Mouse (Mus musculus) midbrain, embryonic 12.5 days (tissue): ENCODE data around the gene Ankrd35. TPM values are rescaled to one million over a fixed set of nuclear protein-coding genes. Genes with fewer than 3 reads are reported as not detected.

Source experiments
- ATAC-seq: fragments of 200-750 bp; cut with Nextera tagmentation; 2 replicates; pipeline ENCODE4 v1.8.0; 2017; ENCODE audit warnings: low read depth, moderate TSS enrichment, moderate library complexity; ENCODE audit not compliant: low FRiP score
- H3K27ac ChIP-seq: fragments of 300-500 bp; sonication (generic); replicated peaks from 2 replicates; pipeline ENCODE4 v1.5.1; 2016; ENCODE audit warnings: mild to moderate bottlenecking
- H3K27me3 ChIP-seq: fragments of 300-500 bp; sonication (generic); 2 replicates; pipeline ENCODE4 v1.6.1; 2016; ENCODE audit warnings: mild to moderate bottlenecking
- H3K36me3 ChIP-seq: fragments of 300-500 bp; sonication (generic); 2 replicates; pipeline ENCODE4 v1.6.1; 2016
- H3K4me1 ChIP-seq: fragments of 300-500 bp; sonication (generic); 2 replicates; pipeline ENCODE4 v1.6.1; 2016
- H3K4me2 ChIP-seq: fragments of 300-500 bp; sonication (generic); replicated peaks from 2 replicates; pipeline ENCODE4 v1.6.1; 2016; ENCODE audit warnings: mild to moderate bottlenecking, moderate library complexity
- H3K4me3 ChIP-seq: fragments of 300-500 bp; sonication (generic); 2 replicates; pipeline ENCODE4 v1.5.1; 2016; ENCODE audit warnings: mild to moderate bottlenecking
- H3K9ac ChIP-seq: fragments of 300-500 bp; sonication (generic); replicated peaks from 2 replicates; pipeline ENCODE4 v1.6.1; 2016; ENCODE audit warnings: mild to moderate bottlenecking, moderate library complexity
- H3K9me3 ChIP-seq: fragments of 300-500 bp; sonication (generic); 2 replicates; pipeline ENCODE4 v1.6.1; 2016; ENCODE audit warnings: mild to moderate bottlenecking
- WGBS: fragments of 180-500 bp; shearing (Covaris S2); methylation state at CpG from one replicate; pipeline ENCODE4 v1.1.7; 2016; 5-methylcytosine and 5-hydroxymethylcytosine counted together
- polyA plus RNA-seq: library from polyadenylated mRNA; unstranded; fragments of >200 nt; fragmentation: Nextera tagmentation; extraction: Ambion mirVana; gene quantifications from 2 replicates; pipeline ENCODE4 v1.2.1, GENCODE M21; 2016

Gene Ankrd35
- polyA plus RNA-seq, 1 experiment from 2014 or later, result 0.40 TPM

- Histone ChIP-seq H3K36me3 (peaks cover 14% of the 10 kb centered on the region), H3K27ac (peak within 1 kb of the TSS; percentile 95), H3K4me1 (peaks cover 19% of the 10 kb centered on the region), H3K9ac (peak within 1 kb of the TSS; percentile 86), H3K27me3 (no peaks in the 10 kb centered on the region), H3K9me3 (no peaks in the 10 kb centered on the region), H3K4me2 (peak within 1 kb of the TSS; percentile 71), H3K4me3 (peak within 1 kb of the TSS; percentile 70)
- ATAC-seq, result peak; percentile 77
- under 1% methylated on average over 34 of the region's 35 CpGs for WGBS
Observed at GRCm38 (mm10) chr3:96696198-96696765, 26.4 kb downstream of the Ankrd35 start, which contains the start of gene Pias3. Pias3 (plus strand) TSS chr3:96696384.

GRCm38 (mm10) chr3:96696766-96697732 lies 27.1 kb downstream of the Ankrd35 start:
- H3K36me3 ChIP-seq, result peaks cover 22% of the 10 kb centered on the region
- H3K9me3 ChIP-seq, result no peaks in the 10 kb centered on the region
- peak overlapping the region; percentile 70 for H3K4me3 ChIP-seq
- peak overlapping the region; percentile 95 for H3K27ac ChIP-seq
- no peaks in the 10 kb centered on the region for H3K27me3 ChIP-seq
- peak overlapping the region; percentile 86 for H3K9ac ChIP-seq
- peaks cover 19% of the 10 kb centered on the region for H3K4me1 ChIP-seq
- ATAC-seq, result peak; percentile 91
- WGBS, result under 1% methylated on average over 74 of the region's 85 CpGs
- peak overlapping the region; percentile 71 for H3K4me2 ChIP-seq

GRCm38 (mm10) chr3:96698993-96699690 lies 29.2 kb downstream of the Ankrd35 start:
- no peaks in the 10 kb centered on the region for H3K27me3 ChIP-seq
- no peak overlapping the region for H3K4me3 ChIP-seq
- H3K27ac ChIP-seq, result no peak overlapping the region; the same call in 1 of the 2 replicates
- H3K4me1 ChIP-seq, result peaks cover 19% of the 10 kb centered on the region
- 49% methylated on average over 19 of the region's 19 CpGs for WGBS
- no peaks in the 10 kb centered on the region for H3K9me3 ChIP-seq
- ATAC-seq, result no peak
- no peak overlapping the region for H3K4me2 ChIP-seq
- H3K36me3 ChIP-seq, result peaks cover 38% of the 10 kb centered on the region
- H3K9ac ChIP-seq, result no peak overlapping the region

GRCm38 (mm10) chr3:96700376-96700775 lies 30.4 kb downstream of the Ankrd35 start:
- H3K4me3 ChIP-seq, result no peak overlapping the region
- no peak overlapping the region for H3K4me2 ChIP-seq
- no peak for ATAC-seq
- WGBS, result 54% methylated on average over 7 of the region's 7 CpGs
- no peaks in the 10 kb centered on the region for H3K27me3 ChIP-seq
- peaks cover 19% of the 10 kb centered on the region for H3K4me1 ChIP-seq
- no peaks in the 10 kb centered on the region for H3K9me3 ChIP-seq
- H3K27ac ChIP-seq, result no peak overlapping the region
- peaks cover 51% of the 10 kb centered on the region for H3K36me3 ChIP-seq
- no peak overlapping the region for H3K9ac ChIP-seq

GRCm38 (mm10) chr3:96701003-96701402 lies 31.1 kb downstream of the Ankrd35 start:
- no peak overlapping the region for H3K27ac ChIP-seq
- H3K4me2 ChIP-seq, result no peak overlapping the region
- H3K9ac ChIP-seq, result no peak overlapping the region
- peaks cover 15% of the 10 kb centered on the region for H3K4me1 ChIP-seq
- H3K4me3 ChIP-seq, result no peak overlapping the region
- H3K36me3 ChIP-seq, result peaks cover 51% of the 10 kb centered on the region
- no peaks in the 10 kb centered on the region for H3K9me3 ChIP-seq
- ATAC-seq, result no peak
- no peaks in the 10 kb centered on the region for H3K27me3 ChIP-seq
- 86% methylated on average over 4 of the region's 4 CpGs for WGBS

- WGBS, result 72% methylated on average over 11 of the region's 11 CpGs
Observed at GRCm38 (mm10) chr3:96704778-96705177, 34.8 kb downstream of the Ankrd35 start.

GRCm38 (mm10) chr3:96706217-96706616 lies 36.3 kb downstream of the Ankrd35 start:
- Histone ChIP-seq H3K27ac (no peak overlapping the region), H3K36me3 (peaks cover 45% of the 10 kb centered on the region), H3K4me3 (no peak overlapping the region), H3K9me3 (no peaks in the 10 kb centered on the region), H3K27me3 (peaks cover 16% of the 10 kb centered on the region), H3K4me1 (peaks cover 7% of the 10 kb centered on the region; the same call in 1 of the 2 replicates), H3K4me2 (no peak overlapping the region), H3K9ac (no peak overlapping the region)
- 89% methylated on average over 11 of the region's 11 CpGs for whole genome bisulfite sequencing
- no peak for ATAC-seq

More at GRCm38 (mm10) chr3:96704778-96705177, 34.8 kb downstream of the Ankrd35 start:
- Histone ChIP-seq H3K4me1 (peaks cover 7% of the 10 kb centered on the region; the same call in 1 of the 2 replicates), H3K27ac (no peak overlapping the region), H3K4me2 (no peak overlapping the region), H3K9me3 (no peaks in the 10 kb centered on the region), H3K36me3 (peaks cover 50% of the 10 kb centered on the region), H3K27me3 (peaks cover 16% of the 10 kb centered on the region), H3K9ac (no peak overlapping the region), H3K4me3 (no peak overlapping the region)
- ATAC-seq, result no peak

GRCm38 (mm10) chr3:96706984-96707383 lies 37.1 kb downstream of the Ankrd35 start:
- ATAC-seq, result no peak
- Histone ChIP-seq H3K27me3 (peaks cover 16% of the 10 kb centered on the region), H3K9ac (no peak overlapping the region), H3K4me3 (no peak overlapping the region), H3K4me1 (peaks cover 7% of the 10 kb centered on the region; the same call in 1 of the 2 replicates), H3K9me3 (no peaks in the 10 kb centered on the region), H3K36me3 (peaks cover 45% of the 10 kb centered on the region), H3K27ac (no peak overlapping the region), H3K4me2 (no peak overlapping the region)
- WGBS, result 74% methylated on average over 7 of the region's 7 CpGs

- peaks cover 16% of the 10 kb centered on the region for H3K27me3 ChIP-seq
- 6% methylated on average over 42 of the region's 42 CpGs for WGBS
- peak within 1 kb of the TSS; percentile 51 for H3K4me3 ChIP-seq
- no peak within 1 kb of the TSS for H3K27ac ChIP-seq
- peak within 1 kb of the TSS; percentile 93 for H3K4me2 ChIP-seq
- peak; percentile 89 for ATAC-seq
- peaks cover 50% of the 10 kb centered on the region for H3K36me3 ChIP-seq
- no peaks in the 10 kb centered on the region for H3K9me3 ChIP-seq
- peaks cover 7% of the 10 kb centered on the region; the same call in 1 of the 2 replicates for H3K4me1 ChIP-seq
- H3K9ac ChIP-seq, result peak within 1 kb of the TSS; percentile 65
Observed at GRCm38 (mm10) chr3:96707903-96708683, 38.2 kb downstream of the Ankrd35 start, which contains the start of gene Nudt17. Nudt17 (minus strand) TSS chr3:96708562.

GRCm38 (mm10) chr3:96708684-96709064 lies 38.7 kb downstream of the Ankrd35 start:
- Histone ChIP-seq H3K4me3 (peak overlapping the region; percentile 51; the same call in 1 of the 2 replicates), H3K27ac (no peak overlapping the region), H3K36me3 (peaks cover 50% of the 10 kb centered on the region), H3K27me3 (peaks cover 16% of the 10 kb centered on the region), H3K9me3 (no peaks in the 10 kb centered on the region), H3K9ac (no peak overlapping the region), H3K4me2 (peak overlapping the region; percentile 93; the same call in 1 of the 2 replicates), H3K4me1 (peaks cover 7% of the 10 kb centered on the region; the same call in 1 of the 2 replicates)
- 38% methylated on average over 2 of the region's 2 CpGs for WGBS
- ATAC-seq, result peak; percentile 16; the same call in 1 of the 2 replicates

- H3K27me3 ChIP-seq, result no peaks in the 10 kb centered on the region
- H3K9ac ChIP-seq, result no peak overlapping the region
- H3K36me3 ChIP-seq, result peaks cover 68% of the 10 kb centered on the region
- H3K4me3 ChIP-seq, result no peak overlapping the region
- 93% methylated on average over 5 of the region's 5 CpGs for WGBS
- no peak overlapping the region for H3K4me2 ChIP-seq
- H3K4me1 ChIP-seq, result no peaks in the 10 kb centered on the region
- no peak overlapping the region for H3K27ac ChIP-seq
- no peak for ATAC-seq
- no peaks in the 10 kb centered on the region for H3K9me3 ChIP-seq
Observed at GRCm38 (mm10) chr3:96714286-96714685, 44.4 kb downstream of the Ankrd35 start.
